Mouse (Mus musculus): ENCODE measurements around the gene Naa35. TPM values are rescaled to one million over a fixed set of nuclear protein-coding genes. Genes with fewer than 3 reads are reported as not detected.
A peak's percentile ranks its signal among the peaks of the same experiment; 100 is the strongest.

Gene Naa35
- 71.0 and 80.8 TPM in 2 replicates for polyA plus RNA-seq (2014; fragmentation: Nextera tagmentation; extraction: Ambion mirVana)

DNA sequence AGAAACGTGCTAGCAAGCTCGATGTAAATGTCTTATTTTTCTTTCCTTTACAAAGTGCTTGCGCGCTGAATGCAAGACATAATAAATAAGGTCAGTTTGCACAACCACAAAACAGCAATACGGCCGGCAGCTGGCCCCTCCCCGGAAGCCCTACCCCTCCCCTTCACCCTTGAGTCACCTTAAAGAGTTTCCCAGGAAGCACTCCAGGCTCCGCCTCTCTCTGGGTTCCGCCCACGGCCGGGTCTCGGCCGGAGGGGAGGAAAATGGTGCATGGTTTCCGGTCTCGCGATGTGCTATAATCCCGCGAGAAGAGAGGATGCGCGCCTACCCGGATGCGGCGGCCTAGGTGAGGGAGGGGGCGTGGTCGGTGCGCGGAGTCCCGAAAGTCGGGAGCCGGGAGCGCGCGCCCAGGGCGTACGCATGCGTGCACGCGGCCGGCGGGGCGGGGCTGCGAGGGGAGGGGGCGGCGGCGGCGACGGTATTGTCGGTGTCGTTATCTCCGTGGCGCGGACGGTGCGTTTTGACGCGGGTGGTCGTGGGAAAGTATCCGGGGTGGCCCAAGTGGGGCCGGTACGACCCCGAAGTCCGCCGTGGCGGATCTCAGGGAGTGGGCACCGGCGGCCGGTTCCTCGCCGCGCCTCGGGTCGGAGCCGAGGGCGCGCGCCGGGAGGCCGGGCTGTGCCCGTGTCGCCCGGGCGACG is at the start of gene Naa35, which contains the start of gene Agtpbp1:
TSS of gene Naa35 (plus strand) at position 313 of the 701 bp plus-strand sequence.
TSS of gene Agtpbp1 (minus strand) at position 281 of the 701 bp plus-strand sequence.
- H3K4me2 ChIP-seq (ENCODE audit: low read depth, low read length), result peak within 1 kb of the TSS; percentile 97
- WGBS, result under 1% methylated on average over 44 of the region's 83 CpGs
- ATAC-seq (ENCODE audit: low read depth) (peak; percentile 98), DNase-seq (ENCODE audit: low spot score) (peak; percentile 99)
- peaks cover 13% of the 10 kb centered on the region for H3K4me1 ChIP-seq (ENCODE audit: control insufficient read depth, insufficient read depth, low read length)
- H3K9ac ChIP-seq (ENCODE audit: low read depth, low read length), result peak within 1 kb of the TSS; percentile 86
- peaks cover 25% of the 10 kb centered on the region for H3K36me3 ChIP-seq (ENCODE audit: control insufficient read depth, insufficient read depth, low read length)
- no peaks in the 10 kb centered on the region for H3K9me3 ChIP-seq (ENCODE audit: control insufficient read depth, low read length)
- peak within 1 kb of the TSS; percentile 81 for H3K4me3 ChIP-seq (ENCODE audit: low read depth, low read length)
- peak within 1 kb of the TSS; percentile 75 for H3K27ac ChIP-seq (replicated peaks; ENCODE audit: low read depth, low read length)
- no peaks in the 10 kb centered on the region for H3K27me3 ChIP-seq (replicated peaks; ENCODE audit: control insufficient read depth, insufficient read depth, low read length)

GRCm38 (mm10) chr13:59535746-59536145 is 49.3 kb upstream of the Naa35 start:
- H3K9ac ChIP-seq (ENCODE audit: low read depth, low read length), result no peak overlapping the region
- H3K9me3 ChIP-seq (ENCODE audit: control insufficient read depth, low read length), result no peaks in the 10 kb centered on the region
- H3K36me3 ChIP-seq (ENCODE audit: control insufficient read depth, insufficient read depth, low read length), result peaks cover 10% of the 10 kb centered on the region; the same call in 1 of the 2 replicates
- no peak for DNase-seq (ENCODE audit: low spot score)
- no peak overlapping the region for H3K27ac ChIP-seq (replicated peaks; ENCODE audit: low read depth, low read length)
- ATAC-seq (ENCODE audit: low read depth), result no peak
- no peaks in the 10 kb centered on the region for H3K4me1 ChIP-seq (ENCODE audit: control insufficient read depth, insufficient read depth, low read length)
- no peak overlapping the region for H3K4me3 ChIP-seq (ENCODE audit: low read depth, low read length)
- H3K4me2 ChIP-seq (ENCODE audit: low read depth, low read length), result no peak overlapping the region
- H3K27me3 ChIP-seq (replicated peaks; ENCODE audit: control insufficient read depth, insufficient read depth, low read length), result no peaks in the 10 kb centered on the region
- WGBS, result 90% methylated on average over 6 of the region's 6 CpGs

- no peak overlapping the region for H3K4me2 ChIP-seq (ENCODE audit: low read depth, low read length)
- H3K27ac ChIP-seq (replicated peaks; ENCODE audit: low read depth, low read length), result no peak overlapping the region
- H3K9me3 ChIP-seq (ENCODE audit: control insufficient read depth, low read length), result no peaks in the 10 kb centered on the region
- 80% methylated on average over 2 of the region's 2 CpGs for WGBS
- DNase-seq (ENCODE audit: low spot score), result no peak
- no peaks in the 10 kb centered on the region for H3K4me1 ChIP-seq (ENCODE audit: control insufficient read depth, insufficient read depth, low read length)
- H3K9ac ChIP-seq (ENCODE audit: low read depth, low read length), result no peak overlapping the region
- H3K4me3 ChIP-seq (ENCODE audit: low read depth, low read length), result no peak overlapping the region
- ATAC-seq (ENCODE audit: low read depth), result no peak
- no peaks in the 10 kb centered on the region for H3K27me3 ChIP-seq (replicated peaks; ENCODE audit: control insufficient read depth, insufficient read depth, low read length)
- peaks cover 10% of the 10 kb centered on the region; the same call in 1 of the 2 replicates for H3K36me3 ChIP-seq (ENCODE audit: control insufficient read depth, insufficient read depth, low read length)
These were observed 48.4 kb upstream of the Naa35 start for GRCm38 (mm10) chr13:59536631-59537030.

GRCm38 (mm10) chr13:59538661-59539060 is 46.4 kb upstream of the Naa35 start:
- no peak overlapping the region for H3K27ac ChIP-seq (replicated peaks; ENCODE audit: low read depth, low read length)
- H3K9me3 ChIP-seq (ENCODE audit: control insufficient read depth, low read length), result no peaks in the 10 kb centered on the region
- H3K36me3 ChIP-seq (ENCODE audit: control insufficient read depth, insufficient read depth, low read length), result peaks cover 10% of the 10 kb centered on the region; the same call in 1 of the 2 replicates
- WGBS, result 98% methylated on average over 5 of the region's 5 CpGs
- no peak overlapping the region for H3K4me2 ChIP-seq (ENCODE audit: low read depth, low read length)
- DNase-seq (ENCODE audit: low spot score), result no peak
- H3K4me3 ChIP-seq (ENCODE audit: low read depth, low read length), result no peak overlapping the region
- no peak for ATAC-seq (ENCODE audit: low read depth)
- H3K4me1 ChIP-seq (ENCODE audit: control insufficient read depth, insufficient read depth, low read length), result no peaks in the 10 kb centered on the region
- no peaks in the 10 kb centered on the region for H3K27me3 ChIP-seq (replicated peaks; ENCODE audit: control insufficient read depth, insufficient read depth, low read length)
- no peak overlapping the region for H3K9ac ChIP-seq (ENCODE audit: low read depth, low read length)

- WGBS, result 85% methylated on average over 5 of the region's 5 CpGs
- H3K4me2 ChIP-seq (ENCODE audit: low read depth, low read length), result no peak overlapping the region
- no peaks in the 10 kb centered on the region for H3K27me3 ChIP-seq (replicated peaks; ENCODE audit: control insufficient read depth, insufficient read depth, low read length)
- DNase-seq (ENCODE audit: low spot score), result no peak
- H3K36me3 ChIP-seq (ENCODE audit: control insufficient read depth, insufficient read depth, low read length), result peaks cover 7% of the 10 kb centered on the region; the same call in 1 of the 2 replicates
- no peaks in the 10 kb centered on the region for H3K9me3 ChIP-seq (ENCODE audit: control insufficient read depth, low read length)
- H3K27ac ChIP-seq (replicated peaks; ENCODE audit: low read depth, low read length), result no peak overlapping the region
- H3K9ac ChIP-seq (ENCODE audit: low read depth, low read length), result no peak overlapping the region
- peaks cover 4% of the 10 kb centered on the region; the same call in 1 of the 2 replicates for H3K4me1 ChIP-seq (ENCODE audit: control insufficient read depth, insufficient read depth, low read length)
- no peak overlapping the region for H3K4me3 ChIP-seq (ENCODE audit: low read depth, low read length)
- no peak for ATAC-seq (ENCODE audit: low read depth)
These were observed 45.0 kb upstream of the Naa35 start for GRCm38 (mm10) chr13:59540030-59540429.

DNA sequence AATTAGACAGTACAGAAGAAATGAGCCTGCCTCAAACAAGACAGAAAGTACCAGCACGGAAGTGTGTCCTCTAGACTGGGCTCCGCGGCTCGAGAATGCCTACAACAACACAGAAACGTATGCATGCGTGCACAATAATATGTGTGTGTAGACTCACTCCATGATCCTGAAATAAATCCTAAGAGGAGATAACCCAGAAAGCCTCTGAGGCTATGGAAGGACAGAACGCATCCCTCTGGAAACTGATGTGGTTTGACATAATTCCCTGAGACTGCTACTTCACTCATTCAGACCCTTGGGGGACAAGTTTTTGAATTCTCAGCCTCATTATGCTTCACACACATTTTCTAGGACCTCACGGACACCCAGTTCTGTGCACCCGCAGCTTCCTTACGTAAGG is 42.6 kb upstream of the Naa35 start:
- no peaks in the 10 kb centered on the region for H3K9me3 ChIP-seq (ENCODE audit: control insufficient read depth, low read length)
- ATAC-seq (ENCODE audit: low read depth), result no peak
- H3K36me3 ChIP-seq (ENCODE audit: control insufficient read depth, insufficient read depth, low read length), result no peaks in the 10 kb centered on the region
- H3K4me2 ChIP-seq (ENCODE audit: low read depth, low read length), result no peak overlapping the region
- no peak overlapping the region for H3K27ac ChIP-seq (replicated peaks; ENCODE audit: low read depth, low read length)
- H3K27me3 ChIP-seq (replicated peaks; ENCODE audit: control insufficient read depth, insufficient read depth, low read length), result no peaks in the 10 kb centered on the region
- H3K9ac ChIP-seq (ENCODE audit: low read depth, low read length), result no peak overlapping the region
- 86% methylated on average over 10 of the region's 10 CpGs for WGBS
- DNase-seq (ENCODE audit: low spot score), result no peak
- H3K4me3 ChIP-seq (ENCODE audit: low read depth, low read length), result no peak overlapping the region
- H3K4me1 ChIP-seq (ENCODE audit: control insufficient read depth, insufficient read depth, low read length), result peaks cover 5% of the 10 kb centered on the region; the same call in 1 of the 2 replicates

- no peak overlapping the region for H3K4me2 ChIP-seq (ENCODE audit: low read depth, low read length)
- H3K27me3 ChIP-seq (replicated peaks; ENCODE audit: control insufficient read depth, insufficient read depth, low read length), result no peaks in the 10 kb centered on the region
- no peak overlapping the region for H3K4me3 ChIP-seq (ENCODE audit: low read depth, low read length)
- ATAC-seq (ENCODE audit: low read depth) (no peak), DNase-seq (ENCODE audit: low spot score) (no peak)
- no peak overlapping the region for H3K9ac ChIP-seq (ENCODE audit: low read depth, low read length)
- peaks cover 12% of the 10 kb centered on the region; the same call in 1 of the 2 replicates for H3K4me1 ChIP-seq (ENCODE audit: control insufficient read depth, insufficient read depth, low read length)
- 78% methylated on average over 2 of the region's 2 CpGs for WGBS
- H3K9me3 ChIP-seq (ENCODE audit: control insufficient read depth, low read length), result no peaks in the 10 kb centered on the region
- no peaks in the 10 kb centered on the region for H3K36me3 ChIP-seq (ENCODE audit: control insufficient read depth, insufficient read depth, low read length)
- H3K27ac ChIP-seq (replicated peaks; ENCODE audit: low read depth, low read length), result no peak overlapping the region
These were observed 38.0 kb upstream of the Naa35 start for GRCm38 (mm10) chr13:59547091-59547490.

- no peak overlapping the region for H3K4me2 ChIP-seq (ENCODE audit: low read depth, low read length)
- H3K9ac ChIP-seq (ENCODE audit: low read depth, low read length), result no peak overlapping the region
- 52% methylated on average over 4 of the region's 4 CpGs for WGBS
- no peak for ATAC-seq (ENCODE audit: low read depth)
- no peaks in the 10 kb centered on the region for H3K9me3 ChIP-seq (ENCODE audit: control insufficient read depth, low read length)
- peak; percentile 52 for DNase-seq (ENCODE audit: low spot score)
- H3K36me3 ChIP-seq (ENCODE audit: control insufficient read depth, insufficient read depth, low read length), result no peaks in the 10 kb centered on the region
- H3K4me1 ChIP-seq (ENCODE audit: control insufficient read depth, insufficient read depth, low read length), result peaks cover 12% of the 10 kb centered on the region; the same call in 1 of the 2 replicates
- no peak overlapping the region for H3K27ac ChIP-seq (replicated peaks; ENCODE audit: low read depth, low read length)
- no peak overlapping the region for H3K4me3 ChIP-seq (ENCODE audit: low read depth, low read length)
- no peaks in the 10 kb centered on the region for H3K27me3 ChIP-seq (replicated peaks; ENCODE audit: control insufficient read depth, insufficient read depth, low read length)
These were observed 37.3 kb upstream of the Naa35 start for GRCm38 (mm10) chr13:59547716-59548115.
